Mouse (Mus musculus): Measurements from ENCODE around the gene Wdr5.
"Not testable (repeated sequence)": the region's sequence is repeated elsewhere in the genome, so short reads cannot be mapped to it uniquely, and the experiment has no call there.

Wdr5 gene

GRCm38 (mm10) chr2:27504113-27504885, 10.7 kb upstream of the Wdr5 start:
- peak; percentile 55 for DNase-seq (ENCODE audit: low spot score)

- DNase-seq (ENCODE audit: low spot score), result no peak
These were observed 9.4 kb upstream of the Wdr5 start for GRCm38 (mm10) chr2:27505539-27505938.

- DNase-seq (ENCODE audit: low spot score), result not testable (repeated sequence)
These were observed 8.3 kb upstream of the Wdr5 start for GRCm38 (mm10) chr2:27506658-27507057.

GRCm38 (mm10) chr2:27507562-27507961, 7.4 kb upstream of the Wdr5 start, which contains the start of gene Brd3:
Brd3 (minus strand) TSS chr2:27507662.
- DNase-seq (ENCODE audit: low spot score), result no peak

GRCm38 (mm10) chr2:27510706-27511105, 4.3 kb upstream of the Wdr5 start:
- DNase-seq (ENCODE audit: low spot score), result no peak

GRCm38 (mm10) chr2:27512909-27513308, 2.0 kb upstream of the Wdr5 start:
- no peak for DNase-seq (ENCODE audit: low spot score)

- DNase-seq (ENCODE audit: low spot score), result no peak
These were observed 1.1 kb upstream of the Wdr5 start for GRCm38 (mm10) chr2:27513861-27514260.

- no peak for DNase-seq (ENCODE audit: low spot score)
These were observed 597 bp downstream of the Wdr5 start for GRCm38 (mm10) chr2:27515341-27516166.

GRCm38 (mm10) chr2:27516289-27516688, 1.3 kb downstream of the Wdr5 start:
- DNase-seq (ENCODE audit: low spot score), result no peak

GRCm38 (mm10) chr2:27518283-27518682, 3.3 kb downstream of the Wdr5 start:
- DNase-seq (ENCODE audit: low spot score), result no peak

- DNase-seq (ENCODE audit: low spot score), result not testable (repeated sequence)
These were observed 23.7 kb downstream of the Wdr5 start for GRCm38 (mm10) chr2:27538455-27539330.

- DNase-seq (ENCODE audit: low spot score), result peak; percentile 52
These were observed 24.4 kb downstream of the Wdr5 start for GRCm38 (mm10) chr2:27539336-27539735.

- peak; percentile 99 for DNase-seq (ENCODE audit: low spot score)
These were observed 25.0 kb downstream of the Wdr5 start for GRCm38 (mm10) chr2:27539772-27540514.

GRCm38 (mm10) chr2:27540515-27540836, 25.5 kb downstream of the Wdr5 start:
- DNase-seq (ENCODE audit: low spot score), result no peak

GRCm38 (mm10) chr2:27541225-27541624, 26.3 kb downstream of the Wdr5 start:
- no peak for DNase-seq (ENCODE audit: low spot score)

GRCm38 (mm10) chr2:27544613-27545012, 29.7 kb downstream of the Wdr5 start:
- no peak for DNase-seq (ENCODE audit: low spot score)

GRCm38 (mm10) chr2:27545517-27545916, 30.6 kb downstream of the Wdr5 start:
- not testable (repeated sequence) for DNase-seq (ENCODE audit: low spot score)

- not testable (repeated sequence) for DNase-seq (ENCODE audit: low spot score)
These were observed 31.1 kb downstream of the Wdr5 start for GRCm38 (mm10) chr2:27546041-27546440.

GRCm38 (mm10) chr2:27547326-27547725, 32.4 kb downstream of the Wdr5 start:
- DNase-seq (ENCODE audit: low spot score), result no peak

- no peak for DNase-seq (ENCODE audit: low spot score)
These were observed 33.0 kb downstream of the Wdr5 start for GRCm38 (mm10) chr2:27547986-27548385.

- no peak for DNase-seq (ENCODE audit: low spot score)
These were observed 33.9 kb downstream of the Wdr5 start for GRCm38 (mm10) chr2:27548664-27549369.
